Mouse (Mus musculus) intestine, embryonic 14.5 days (tissue): ENCODE results near the gene Eif4a2. TPM values are rescaled to one million over a fixed set of nuclear protein-coding genes. Genes with fewer than 3 reads are reported as not detected.
"Not testable (repeated sequence)": the region's sequence is repeated elsewhere in the genome, so short reads cannot be mapped to it uniquely, and the experiment has no call there.

ENCODE experiments used
- ATAC-seq: fragments of 200-750 bp; cut with Nextera tagmentation; replicated peaks from 2 replicates; pipeline ENCODE4 v1.8.0; 2017; ENCODE audit warnings: low read depth, moderate number of reproducible peaks, moderate TSS enrichment, moderate library complexity; ENCODE audit not compliant: low FRiP score, low TSS enrichment
- DNase-seq: peaks from one replicate; pipeline ENCODE4 v3.0.0-alpha.2; 2018; ENCODE audit warnings: low spot score
- H3K27ac ChIP-seq: fragments of 300-500 bp; sonication (generic); 2 replicates; pipeline ENCODE4 v1.5.1; 2014; ENCODE audit warnings: low read depth, mild to moderate bottlenecking, control low read depth
- H3K27me3 ChIP-seq: fragments of 300-500 bp; sonication (generic); replicated peaks from 2 replicates; pipeline ENCODE4 v1.6.1; 2014; ENCODE audit warnings: low read length, control low read depth; ENCODE audit not compliant: control insufficient read depth, insufficient read depth
- H3K36me3 ChIP-seq: fragments of 300-500 bp; sonication (generic); 2 replicates; pipeline ENCODE4 v1.6.1; 2014; ENCODE audit warnings: low read length, control low read depth; ENCODE audit not compliant: control insufficient read depth, insufficient read depth
- H3K4me1 ChIP-seq: fragments of 300-500 bp; sonication (generic); replicated peaks from 2 replicates; pipeline ENCODE4 v1.6.1; 2014; ENCODE audit warnings: low read length, control low read depth, mixed read lengths; ENCODE audit not compliant: control insufficient read depth, insufficient read depth
- H3K4me2 ChIP-seq: fragments of 300-500 bp; sonication (generic); 2 replicates; pipeline ENCODE4 v1.6.1; 2014; ENCODE audit warnings: low read length
- H3K4me3 ChIP-seq: fragments of 300-500 bp; sonication (generic); 2 replicates; pipeline ENCODE4 v1.5.1; 2014; ENCODE audit warnings: low read depth, low read length, control low read depth, mixed read lengths
- H3K9ac ChIP-seq: fragments of 300-500 bp; sonication (generic); 2 replicates; pipeline ENCODE4 v1.6.1; 2014; ENCODE audit warnings: mild to moderate bottlenecking, low read length
- H3K9me3 ChIP-seq: fragments of 300-500 bp; sonication (generic); 2 replicates; pipeline ENCODE4 v1.6.1; 2016; ENCODE audit warnings: low read length, control low read depth; ENCODE audit not compliant: control insufficient read depth
- WGBS: fragments of 180-500 bp; shearing (Covaris S2); extraction: QIAGEN DNeasy Blood & Tissue Kit; methylation state at CpG from one replicate; pipeline ENCODE4 v1.1.7; 2014; 5-methylcytosine and 5-hydroxymethylcytosine counted together
- polyA plus RNA-seq: library from polyadenylated mRNA; unstranded; fragments of >200 nt; fragmentation: Nextera tagmentation; extraction: Ambion mirVana; gene quantifications from 2 replicates; pipeline ENCODE4 v1.2.1, GENCODE M21; 2014

Eif4a2 gene
- 218 and 243 TPM in 2 replicates for polyA plus RNA-seq

- ATAC-seq = peak; percentile 90
- Histone ChIP-seq H3K4me1 (peaks cover 11% of the 10 kb centered on the region), H3K4me2 (peak within 1 kb of the TSS; percentile 99), H3K27me3 (no peaks in the 10 kb centered on the region), H3K36me3 (peaks cover 40% of the 10 kb centered on the region), H3K9ac (peak within 1 kb of the TSS; percentile 99), H3K27ac (peak within 1 kb of the TSS; percentile 97), H3K9me3 (no peaks in the 10 kb centered on the region), H3K4me3 (peak within 1 kb of the TSS; percentile 78)
- under 1% methylated on average over 71 of the region's 71 CpGs for WGBS
- peak; percentile 97 for DNase-seq
Measured at GRCm38 (mm10) chr16:23107231-23107942, at the start of gene Eif4a2. Gene Eif4a2 (plus strand): TSS chr16:23107444.

- H3K4me1 ChIP-seq, H3K9ac ChIP-seq, H3K9me3 ChIP-seq, H3K36me3 ChIP-seq, H3K27me3 ChIP-seq, H3K27ac ChIP-seq, ATAC-seq, H3K4me2 ChIP-seq, H3K4me3 ChIP-seq: not testable (repeated sequence)
- peak; percentile 4 for DNase-seq
- WGBS = 78% methylated on average over 1 of the region's 1 CpGs
Measured at GRCm38 (mm10) chr16:23057668-23058447, 49.4 kb upstream of the Eif4a2 start, which contains the start of gene Kng1. Gene Kng1 (plus strand): TSS chr16:23057865.

DNA sequence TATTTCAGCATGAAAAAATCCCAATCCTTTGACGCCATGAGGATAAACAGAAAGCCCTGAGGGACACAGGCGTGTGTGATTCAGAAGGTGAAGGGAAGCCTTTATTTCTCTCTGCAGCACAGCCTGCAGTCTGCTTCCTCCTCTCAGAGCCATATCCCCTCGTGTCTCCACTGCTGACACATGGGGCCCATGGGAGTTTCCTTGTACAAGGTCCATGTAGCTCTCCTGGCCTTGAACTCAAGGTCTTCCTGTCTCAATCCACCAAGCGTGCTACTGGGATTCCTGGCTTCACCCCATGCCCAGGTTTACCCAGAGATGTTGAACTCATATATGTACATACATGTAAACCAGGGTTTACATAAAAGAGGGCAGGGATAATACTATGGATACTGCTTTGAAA lies 47.6 kb upstream of the Eif4a2 start:
- 73% methylated on average over 4 of the region's 4 CpGs for WGBS
- DNase-seq = peak; percentile 23
- not testable (repeated sequence) for H3K27me3 ChIP-seq, H3K4me1 ChIP-seq, ATAC-seq, H3K4me3 ChIP-seq, H3K9ac ChIP-seq, H3K27ac ChIP-seq, H3K4me2 ChIP-seq, H3K9me3 ChIP-seq, H3K36me3 ChIP-seq

GRCm38 (mm10) chr16:23060781-23061325 lies 46.4 kb upstream of the Eif4a2 start:
- not testable (repeated sequence) for H3K27ac ChIP-seq, H3K4me2 ChIP-seq, H3K9me3 ChIP-seq, H3K36me3 ChIP-seq, H3K4me3 ChIP-seq, H3K9ac ChIP-seq, H3K27me3 ChIP-seq, ATAC-seq, H3K4me1 ChIP-seq
- DNase-seq = peak; percentile 37
- 90% methylated on average over 5 of the region's 5 CpGs for WGBS

DNA sequence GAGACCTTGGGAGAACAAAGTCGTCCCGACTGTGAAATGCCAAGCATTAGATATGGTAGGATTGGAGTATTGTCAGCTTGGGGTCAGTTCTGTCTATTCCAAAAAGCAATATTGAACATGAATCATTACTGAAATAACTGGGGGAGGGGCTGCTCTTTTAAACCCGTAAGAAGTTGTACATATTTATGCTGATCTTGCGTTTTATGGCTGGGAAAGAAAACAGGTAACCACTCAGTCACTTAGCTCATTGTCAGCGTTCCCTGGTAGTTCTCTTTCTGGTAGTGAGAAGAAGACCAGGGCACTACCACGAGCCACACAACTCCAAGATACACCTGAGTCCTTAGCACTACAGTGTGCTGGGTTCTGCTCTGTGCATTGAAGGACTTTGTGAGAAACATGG lies 29.7 kb upstream of the Eif4a2 start:
- not testable (repeated sequence) for H3K9me3 ChIP-seq, H3K36me3 ChIP-seq, H3K27me3 ChIP-seq, H3K4me3 ChIP-seq, H3K4me1 ChIP-seq, H3K27ac ChIP-seq, ATAC-seq, DNase-seq, H3K4me2 ChIP-seq, H3K9ac ChIP-seq
- 85% methylated on average over 6 of the region's 6 CpGs for WGBS

- not testable (repeated sequence) for H3K4me2 ChIP-seq, DNase-seq
- 67% methylated on average over 8 of the region's 8 CpGs for WGBS
Measured at GRCm38 (mm10) chr16:23087159-23087558, 20.1 kb upstream of the Eif4a2 start.

GRCm38 (mm10) chr16:23087712-23088111 lies 19.5 kb upstream of the Eif4a2 start:
- not testable (repeated sequence) for H3K9me3 ChIP-seq, H3K27ac ChIP-seq, H3K4me2 ChIP-seq, H3K4me3 ChIP-seq, H3K27me3 ChIP-seq, H3K4me1 ChIP-seq, H3K9ac ChIP-seq, DNase-seq, ATAC-seq, H3K36me3 ChIP-seq
- WGBS = 56% methylated on average over 4 of the region's 4 CpGs

More at GRCm38 (mm10) chr16:23087159-23087558, 20.1 kb upstream of the Eif4a2 start:
- ATAC-seq, H3K9ac ChIP-seq, H3K36me3 ChIP-seq, H3K9me3 ChIP-seq, H3K27me3 ChIP-seq, H3K27ac ChIP-seq, H3K4me3 ChIP-seq, H3K4me1 ChIP-seq: not testable (repeated sequence)

DNA sequence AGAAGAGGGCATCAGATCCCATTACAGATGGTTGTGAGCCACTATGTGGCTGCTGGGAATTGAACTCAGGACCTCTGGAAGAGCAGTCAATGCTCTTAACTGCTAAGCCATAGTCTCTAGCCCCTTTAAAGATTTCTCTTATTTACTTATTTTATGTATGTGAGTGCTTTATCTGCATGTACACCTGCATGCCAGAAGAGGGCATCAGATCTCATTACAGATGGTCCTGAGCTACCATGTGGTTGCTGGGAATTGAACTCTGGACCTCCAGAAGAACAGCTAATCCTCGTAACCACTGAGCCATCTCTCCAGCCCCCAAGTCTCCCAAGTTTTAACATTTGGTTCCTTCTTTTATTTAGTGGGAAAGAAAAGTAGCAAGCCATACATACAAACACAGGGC lies 18.8 kb upstream of the Eif4a2 start:
- H3K4me2 ChIP-seq, H3K27ac ChIP-seq, ATAC-seq, H3K4me3 ChIP-seq, H3K27me3 ChIP-seq, DNase-seq, H3K4me1 ChIP-seq, H3K9ac ChIP-seq, H3K9me3 ChIP-seq, H3K36me3 ChIP-seq: not testable (repeated sequence)
- WGBS = 89% methylated on average over 1 of the region's 1 CpGs
